Mouse (Mus musculus) c-Kit-positive CD71-positive TER-119-negative erythroid progenitor cells, embryonic 14.5 days (primary cell): Measurements from ENCODE around the gene Rtn4r.
"Not testable (repeated sequence)": the region's sequence is repeated elsewhere in the genome, so short reads cannot be mapped to it uniquely, and the experiment has no call there.

Source experiments
- DNase-seq: peaks from one replicate; pipeline ENCODE4 v3.0.0-alpha.2; 2013; ENCODE audit warnings: low read depth

The Rtn4r gene

GRCm38 (mm10) chr16:18194208-18194985 is 67.0 kb downstream of the Rtn4r start:
- DNase-seq, result no peak

GRCm38 (mm10) chr16:18195068-18195467 is 67.6 kb downstream of the Rtn4r start:
- no peak for DNase-seq

- DNase-seq, result not testable (repeated sequence)
These were observed 68.1 kb downstream of the Rtn4r start for GRCm38 (mm10) chr16:18195561-18195960.

GRCm38 (mm10) chr16:18197881-18198280 is 70.4 kb downstream of the Rtn4r start:
- DNase-seq, result no peak

GRCm38 (mm10) chr16:18198365-18199098 is 71.1 kb downstream of the Rtn4r start:
- DNase-seq, result no peak

GRCm38 (mm10) chr16:18200062-18200461 is 72.6 kb downstream of the Rtn4r start:
- no peak for DNase-seq

- DNase-seq, result no peak
These were observed 74.2 kb downstream of the Rtn4r start for GRCm38 (mm10) chr16:18201620-18202019.
